Mouse (Mus musculus): ENCODE measurements around the gene Ezh1. TPM values are rescaled to one million over a fixed set of nuclear protein-coding genes. Genes with fewer than 3 reads are reported as not detected.

The Ezh1 gene
- total and polyA plus RNA-seq, 2 experiments from 2014 or later, result 22.5 to 25.6 TPM

DNA sequence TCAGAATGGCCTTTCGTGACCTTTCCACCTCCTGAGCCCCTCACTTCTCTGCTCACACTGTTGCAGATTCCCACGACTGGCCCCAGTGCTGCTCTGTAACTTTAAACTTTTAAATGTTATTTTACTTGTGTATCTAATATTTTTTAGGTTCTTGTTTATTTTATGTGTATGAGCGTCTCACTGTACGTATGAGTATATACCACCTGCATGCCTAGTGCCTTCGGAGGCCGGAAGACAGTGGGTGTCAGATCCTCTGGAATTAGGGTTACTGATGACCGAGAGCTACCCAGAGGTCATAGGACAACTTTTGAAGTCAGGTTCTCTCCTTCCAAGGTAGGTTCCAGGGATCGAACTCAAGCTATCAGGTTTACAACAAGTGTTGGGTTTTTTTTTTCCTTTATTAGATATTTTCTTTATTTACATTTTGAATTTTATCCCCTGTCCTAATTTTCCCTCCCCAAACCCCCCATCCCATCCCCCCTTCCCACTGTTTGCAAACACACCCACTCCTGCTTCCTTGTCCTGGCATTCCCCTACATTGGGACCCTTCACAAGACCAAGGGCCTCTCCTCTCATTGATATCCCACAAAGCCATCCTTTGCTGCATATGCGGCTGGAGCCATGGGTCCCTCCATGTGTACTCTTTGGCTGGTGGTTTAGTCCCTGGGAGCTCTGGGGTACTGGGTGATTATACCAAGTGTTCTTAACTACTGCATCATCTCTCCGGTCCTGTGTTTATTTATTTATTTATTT lies 83.9 kb downstream of the Ezh1 start:
- Histone ChIP-seq H3K9ac (no peak overlapping the region), H3K27ac (ENCODE audit: low read depth, low read length) (no peak overlapping the region), H3K27me3 (ENCODE audit: insufficient read depth, low read length) (no peaks in the 10 kb centered on the region), H3K4me2 (ENCODE audit: low read depth) (no peak overlapping the region), H3K9me3 (ENCODE audit: low read length) (no peaks in the 10 kb centered on the region), H3K4me3 (ENCODE audit: low read depth, low read length) (no peak overlapping the region), H3K4me1 (ENCODE audit: insufficient read depth) (peaks cover 2% of the 10 kb centered on the region; the same call in 1 of the 2 replicates), H3K36me3 (ENCODE audit: insufficient read depth) (no peaks in the 10 kb centered on the region)
- WGBS, result 90% methylated on average over 10 of the region's 10 CpGs
- ATAC-seq (no peak), DNase-seq (no peak)
- no peak for TF ChIP-seq CTCF (IDR thresholded peaks at IDR 0.05; ENCODE audit: low read depth)

Other genes starting within 250 kb of the Ezh1 start
- gene Atp6v0a1, start 217.0 kb downstream of the Ezh1 start, total RNA-seq (2014; rRNA removed), result 132 and 179 TPM in 2 replicates
- 121 and 162 TPM in 2 replicates for gene Atp6v0a1, start 217.0 kb downstream of the Ezh1 start, polyA plus RNA-seq (2015; fragmentation: Nextera tagmentation; extraction: Ambion mirVana)
- gene Naglu, start 156.5 kb downstream of the Ezh1 start, total RNA-seq (2014; rRNA removed), result 11.3 and 14.9 TPM in 2 replicates
- gene Naglu, start 156.5 kb downstream of the Ezh1 start, polyA plus RNA-seq (2015; fragmentation: Nextera tagmentation; extraction: Ambion mirVana), result 11.6 and 12.6 TPM in 2 replicates
- 0.23 and 0.71 TPM in 2 replicates for gene Hsd17b1, start 148.1 kb downstream of the Ezh1 start, total RNA-seq (2014; rRNA removed)
- not detected in 2 replicates for gene Hsd17b1, start 148.1 kb downstream of the Ezh1 start, polyA plus RNA-seq (2015; fragmentation: Nextera tagmentation; extraction: Ambion mirVana)
- 39.3 and 40.7 TPM in 2 replicates for gene Coasy, start 143.9 kb downstream of the Ezh1 start, total RNA-seq (2014; rRNA removed)
- gene Coasy, start 143.9 kb downstream of the Ezh1 start, polyA plus RNA-seq (2015; fragmentation: Nextera tagmentation; extraction: Ambion mirVana), result 39.8 and 40.2 TPM in 2 replicates
- 68.0 and 76.5 TPM in 2 replicates for gene Mlx, start 139.2 kb downstream of the Ezh1 start, total RNA-seq (2014; rRNA removed)
- gene Mlx, start 139.2 kb downstream of the Ezh1 start, polyA plus RNA-seq (2015; fragmentation: Nextera tagmentation; extraction: Ambion mirVana), result 78.0 and 82.4 TPM in 2 replicates
- gene Psmc3ip, start 131.0 kb downstream of the Ezh1 start, total RNA-seq (2014; rRNA removed), result 9.5 and 13.8 TPM in 2 replicates
- 19.2 and 25.7 TPM in 2 replicates for gene Psmc3ip, start 131.0 kb downstream of the Ezh1 start, polyA plus RNA-seq (2015; fragmentation: Nextera tagmentation; extraction: Ambion mirVana)
- 53.3 and 59.0 TPM in 2 replicates for gene Retreg3, start 106.6 kb downstream of the Ezh1 start, total RNA-seq (2014; rRNA removed)
- 21.0 and 23.2 TPM in 2 replicates for gene Retreg3, start 106.6 kb downstream of the Ezh1 start, polyA plus RNA-seq (2015; fragmentation: Nextera tagmentation; extraction: Ambion mirVana)
- 35.6 and 43.1 TPM in 2 replicates for gene Tubg1, start 106.5 kb downstream of the Ezh1 start, total RNA-seq (2014; rRNA removed)
- gene Tubg1, start 106.5 kb downstream of the Ezh1 start, polyA plus RNA-seq (2015; fragmentation: Nextera tagmentation; extraction: Ambion mirVana), result 64.8 and 66.6 TPM in 2 replicates
- 23.2 and 28.6 TPM in 2 replicates for gene Tubg2, start 70.6 kb downstream of the Ezh1 start, total RNA-seq (2014; rRNA removed)
- gene Tubg2, start 70.6 kb downstream of the Ezh1 start, polyA plus RNA-seq (2015; fragmentation: Nextera tagmentation; extraction: Ambion mirVana), result 59.9 and 69.7 TPM in 2 replicates
- 3.0 and 3.5 TPM in 2 replicates for gene Cntnap1, start 55.9 kb downstream of the Ezh1 start, total RNA-seq (2014; rRNA removed)
- 0.35 and 1.1 TPM in 2 replicates for gene Cntnap1, start 55.9 kb downstream of the Ezh1 start, polyA plus RNA-seq (2015; fragmentation: Nextera tagmentation; extraction: Ambion mirVana)
- 9.2 and 10.2 TPM in 2 replicates for gene Plekhh3, start 55.1 kb downstream of the Ezh1 start, total RNA-seq (2014; rRNA removed)
- gene Plekhh3, start 55.1 kb downstream of the Ezh1 start, polyA plus RNA-seq (2015; fragmentation: Nextera tagmentation; extraction: Ambion mirVana), result 4.9 and 5.3 TPM in 2 replicates
- gene Ccr10, start 51.0 kb downstream of the Ezh1 start, total RNA-seq (2014; rRNA removed), result 0.23 and 0.52 TPM in 2 replicates
- gene Ccr10, start 51.0 kb downstream of the Ezh1 start, polyA plus RNA-seq (2015; fragmentation: Nextera tagmentation; extraction: Ambion mirVana), result 0.15 and 0.24 TPM in 2 replicates
- gene Ramp2, start 19.6 kb upstream of the Ezh1 start, total RNA-seq (2014; rRNA removed), result 42.9 and 46.0 TPM in 2 replicates
- 93.4 and 102 TPM in 2 replicates for gene Ramp2, start 19.6 kb upstream of the Ezh1 start, polyA plus RNA-seq (2015; fragmentation: Nextera tagmentation; extraction: Ambion mirVana)
- gene Vps25, start 27.2 kb upstream of the Ezh1 start, total RNA-seq (2014; rRNA removed), result 71.7 and 75.8 TPM in 2 replicates
- 135 and 138 TPM in 2 replicates for gene Vps25, start 27.2 kb upstream of the Ezh1 start, polyA plus RNA-seq (2015; fragmentation: Nextera tagmentation; extraction: Ambion mirVana)
- gene Wnk4, start 34.1 kb upstream of the Ezh1 start, total RNA-seq (2014; rRNA removed), result 3.2 and 5.4 TPM in 2 replicates
- 7.8 and 9.1 TPM in 2 replicates for gene Wnk4, start 34.1 kb upstream of the Ezh1 start, polyA plus RNA-seq (2015; fragmentation: Nextera tagmentation; extraction: Ambion mirVana)
- gene Cntd1, start 52.5 kb upstream of the Ezh1 start, total RNA-seq (2014; rRNA removed), result 0.10 and 0.15 TPM in 2 replicates
- gene Cntd1, start 52.5 kb upstream of the Ezh1 start, polyA plus RNA-seq (2015; fragmentation: Nextera tagmentation; extraction: Ambion mirVana), result 0.36 and 0.61 TPM in 2 replicates
- gene Coa3, start 52.7 kb upstream of the Ezh1 start, total RNA-seq (2014; rRNA removed), result 110 and 140 TPM in 2 replicates
- 208 and 233 TPM in 2 replicates for gene Coa3, start 52.7 kb upstream of the Ezh1 start, polyA plus RNA-seq (2015; fragmentation: Nextera tagmentation; extraction: Ambion mirVana)
- 107 and 177 TPM in 2 replicates for gene Becn1, start 75.8 kb upstream of the Ezh1 start, total RNA-seq (2014; rRNA removed)
- 133 and 145 TPM in 2 replicates for gene Becn1, start 75.8 kb upstream of the Ezh1 start, polyA plus RNA-seq (2015; fragmentation: Nextera tagmentation; extraction: Ambion mirVana)
- 70.7 and 80.9 TPM in 2 replicates for gene Psme3, start 89.8 kb upstream of the Ezh1 start, total RNA-seq (2014; rRNA removed)
- 78.2 and 88.0 TPM in 2 replicates for gene Psme3, start 89.8 kb upstream of the Ezh1 start, polyA plus RNA-seq (2015; fragmentation: Nextera tagmentation; extraction: Ambion mirVana)
- 2.7 and 4.4 TPM in 2 replicates for gene Aoc2, start 98.6 kb upstream of the Ezh1 start, total RNA-seq (2014; rRNA removed)
- 0.42 and 0.87 TPM in 2 replicates for gene Aoc2, start 98.6 kb upstream of the Ezh1 start, polyA plus RNA-seq (2015; fragmentation: Nextera tagmentation; extraction: Ambion mirVana)
- 0.31 and 0.43 TPM in 2 replicates for gene Aoc3, start 104.1 kb upstream of the Ezh1 start, total RNA-seq (2014; rRNA removed)
- 0.05 and 0.08 TPM in 2 replicates for gene Aoc3, start 104.1 kb upstream of the Ezh1 start, polyA plus RNA-seq (2015; fragmentation: Nextera tagmentation; extraction: Ambion mirVana)
- gene G6pc, start 141.1 kb upstream of the Ezh1 start, total RNA-seq (2014; rRNA removed), result not detected in 2 replicates
- gene G6pc, start 141.1 kb upstream of the Ezh1 start, polyA plus RNA-seq (2015; fragmentation: Nextera tagmentation; extraction: Ambion mirVana), result not detected in 2 replicates
- 87.8 and 89.8 TPM in 2 replicates for gene Aarsd1, start 191.2 kb upstream of the Ezh1 start, total RNA-seq (2014; rRNA removed)
- 90.9 and 101 TPM in 2 replicates for gene Aarsd1, start 191.2 kb upstream of the Ezh1 start, polyA plus RNA-seq (2015; fragmentation: Nextera tagmentation; extraction: Ambion mirVana)
- gene Gm27029, start 198.3 kb upstream of the Ezh1 start, total RNA-seq (2014; rRNA removed), result 1.0 and 5.7 TPM in 2 replicates
- gene Gm27029, start 198.3 kb upstream of the Ezh1 start, polyA plus RNA-seq (2015; fragmentation: Nextera tagmentation; extraction: Ambion mirVana), result 5.1 and 6.2 TPM in 2 replicates
- gene Rundc1, start 198.6 kb upstream of the Ezh1 start, total RNA-seq (2014; rRNA removed), result 10.9 and 12.6 TPM in 2 replicates
- 18.9 and 24.4 TPM in 2 replicates for gene Rundc1, start 198.6 kb upstream of the Ezh1 start, polyA plus RNA-seq (2015; fragmentation: Nextera tagmentation; extraction: Ambion mirVana)
- gene Ptges3l, start 198.9 kb upstream of the Ezh1 start, total RNA-seq (2014; rRNA removed), result 0.62 and 1.8 TPM in 2 replicates
- 1.2 and 2.4 TPM in 2 replicates for gene Ptges3l, start 198.9 kb upstream of the Ezh1 start, polyA plus RNA-seq (2015; fragmentation: Nextera tagmentation; extraction: Ambion mirVana)
- 785 and 1,503 TPM in 2 replicates for gene Rpl27, start 215.8 kb upstream of the Ezh1 start, total RNA-seq (2014; rRNA removed)
- gene Rpl27, start 215.8 kb upstream of the Ezh1 start, polyA plus RNA-seq (2015; fragmentation: Nextera tagmentation; extraction: Ambion mirVana), result 274 and 348 TPM in 2 replicates
- 3.2 and 5.2 TPM in 2 replicates for gene Ifi35, start 221.9 kb upstream of the Ezh1 start, total RNA-seq (2014; rRNA removed)
- gene Ifi35, start 221.9 kb upstream of the Ezh1 start, polyA plus RNA-seq (2015; fragmentation: Nextera tagmentation; extraction: Ambion mirVana), result 3.8 and 5.1 TPM in 2 replicates
- gene Rnd2, start 238.5 kb upstream of the Ezh1 start, total RNA-seq (2014; rRNA removed), result 61.9 and 71.4 TPM in 2 replicates
- 88.1 and 96.6 TPM in 2 replicates for gene Rnd2, start 238.5 kb upstream of the Ezh1 start, polyA plus RNA-seq (2015; fragmentation: Nextera tagmentation; extraction: Ambion mirVana)
- gene Vat1, start 239.8 kb upstream of the Ezh1 start, total RNA-seq (2014; rRNA removed), result 131 and 174 TPM in 2 replicates
- 73.3 and 92.7 TPM in 2 replicates for gene Vat1, start 239.8 kb upstream of the Ezh1 start, polyA plus RNA-seq (2015; fragmentation: Nextera tagmentation; extraction: Ambion mirVana)